Mouse (Mus musculus) C2C12 (cell line): ENCODE results near the gene Olfr68.

Experiments
- CEBPB ChIP-seq: IDR thresholded peaks from one replicate; pipeline ENCODE4 v1.6.1; 2011; ENCODE audit warnings: low read depth, mild to moderate bottlenecking, control low read depth, moderate library complexity
- CTCF ChIP-seq: IDR thresholded peaks from one replicate; pipeline ENCODE4 v1.5.1; 2011; ENCODE audit not compliant: control insufficient read depth, insufficient read depth, insufficient read length
- MAX ChIP-seq: IDR thresholded peaks from one replicate; pipeline ENCODE4 v1.6.1; 2011; ENCODE audit warnings: mild to moderate bottlenecking, control low read depth
- MYOD1 ChIP-seq: IDR thresholded peaks from one replicate; pipeline ENCODE4 v1.6.1; 2011; ENCODE audit warnings: low read depth; ENCODE audit not compliant: control insufficient read depth, insufficient read length
- USF1 ChIP-seq: IDR thresholded peaks from one replicate; pipeline ENCODE4 v1.6.1; 2011; ENCODE audit warnings: low read depth, mild to moderate bottlenecking, control low read depth, moderate library complexity

- TF ChIP-seq MAX (no peak), CTCF (no peak), CEBPB (no peak), USF1 (no peak), MYOD1 (no peak)
These were observed 34.7 kb downstream of the Olfr68 start, which contains the start of gene Olfr629 for GRCm38 (mm10) chr7:103744843-103745242.
